Mouse (Mus musculus) spleen, postnatal 10 days (tissue): ENCODE results near the gene Patl2.
A peak's percentile ranks its signal among the peaks of the same experiment; 100 is the strongest.
"Not testable (repeated sequence)": the region's sequence is repeated elsewhere in the genome, so short reads cannot be mapped to it uniquely, and the experiment has no call there.

Source experiments
- DNase-seq, 2 experiments: peaks; one replicate each; pipeline ENCODE4 v3.0.0; 2021 to 2022; ENCODE audit warnings: low spot score in 2 of 2

Gene Patl2

DNA sequence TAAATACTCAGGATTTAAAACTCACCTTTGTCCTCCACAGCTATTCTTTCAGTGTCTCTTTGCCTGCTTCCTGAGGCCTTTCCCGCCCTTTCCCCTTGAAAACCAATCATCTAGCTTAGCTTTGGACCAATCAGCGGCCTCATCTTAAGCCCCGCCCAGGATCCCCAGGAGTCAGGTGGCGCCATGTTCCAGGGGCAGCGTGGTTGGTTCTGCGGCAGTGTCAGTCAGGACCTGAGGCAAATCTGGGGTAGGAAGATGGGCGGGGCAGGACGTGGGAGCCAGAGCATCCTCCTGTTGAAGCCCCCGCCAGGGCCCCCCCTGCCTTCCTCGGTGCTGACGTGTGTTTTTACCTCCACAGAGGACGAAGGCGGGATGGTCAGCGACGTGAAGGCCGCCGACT is at the start of gene Patl2, which contains the start of gene Terb2:
Gene Patl2 (minus strand): TSS at position 84 of the 400 bp plus-strand sequence.
Gene Terb2 (plus strand): TSS at position 167 of the 400 bp plus-strand sequence.
- no peak for DNase-seq

DNA sequence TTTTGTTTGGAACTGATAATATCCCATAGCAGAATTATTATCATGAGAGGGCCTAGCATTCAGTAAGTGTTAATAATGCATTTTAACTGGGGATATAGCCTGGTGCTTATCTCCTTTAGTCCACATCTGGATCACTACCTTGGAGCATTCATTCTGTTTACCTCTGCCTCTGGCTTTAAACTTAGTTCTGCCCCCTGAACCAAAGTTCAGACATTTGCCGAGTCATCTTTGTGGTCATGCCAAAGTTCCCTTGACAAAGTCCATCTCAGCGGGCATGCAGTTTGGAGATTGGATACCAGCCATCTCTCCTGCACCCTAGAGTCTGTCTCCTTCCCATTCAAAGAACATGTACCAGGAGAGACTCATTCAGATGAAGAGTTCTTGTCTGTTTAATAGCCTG is 49.4 kb upstream of the Patl2 start:
- DNase-seq = no peak

GRCm38 (mm10) chr2:122234611-122235288 is 48.8 kb upstream of the Patl2 start, which contains the start of gene Sord:
Gene Sord (plus strand): TSS chr2:122234749.
- peak; percentile 67 to 71 for DNase-seq

- DNase-seq = peak in 1 of 2 experiments; percentile 18
Observed at GRCm38 (mm10) chr2:122233759-122234557, 48.0 kb upstream of the Patl2 start.

DNA sequence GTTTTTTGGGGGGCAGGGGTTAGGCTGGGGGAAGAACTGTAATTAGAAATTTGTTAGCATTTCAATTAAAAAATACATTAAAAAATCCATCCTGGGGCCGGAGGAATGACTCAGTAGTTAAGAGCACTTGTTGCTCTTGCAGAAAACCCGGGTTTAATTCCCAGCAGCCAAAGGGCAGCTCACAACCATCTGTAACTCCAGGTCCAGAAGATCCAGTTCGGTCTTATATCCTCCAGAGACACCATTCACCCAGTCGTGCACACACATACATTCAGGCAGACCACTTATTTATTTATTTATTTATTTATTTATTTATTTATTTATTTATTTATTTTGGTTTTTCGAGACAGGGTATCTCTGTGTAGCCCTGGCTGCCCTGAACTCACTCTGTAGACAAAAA is 47.4 kb upstream of the Patl2 start:
- DNase-seq = no peak

DNA sequence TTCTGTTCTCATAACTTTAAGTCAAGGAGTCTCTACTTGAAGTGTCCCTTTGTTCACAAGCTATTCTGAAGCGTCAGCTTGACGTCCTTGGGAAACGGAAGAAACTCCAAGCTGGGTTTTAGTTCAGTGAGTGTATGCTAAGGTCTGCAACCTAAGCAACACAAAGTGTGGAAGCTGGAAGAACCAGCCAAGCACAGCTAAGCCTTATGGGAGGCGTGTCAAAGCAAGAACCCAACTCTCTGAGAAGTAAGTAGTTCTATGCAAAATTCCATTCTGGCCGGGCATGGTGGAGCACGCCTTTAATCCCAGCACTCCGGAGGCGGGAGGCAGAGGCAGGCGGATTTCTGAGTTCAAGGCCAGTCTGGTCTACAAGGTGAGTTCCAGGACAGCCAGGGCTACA is 45.6 kb upstream of the Patl2 start:
- DNase-seq = no peak

DNA sequence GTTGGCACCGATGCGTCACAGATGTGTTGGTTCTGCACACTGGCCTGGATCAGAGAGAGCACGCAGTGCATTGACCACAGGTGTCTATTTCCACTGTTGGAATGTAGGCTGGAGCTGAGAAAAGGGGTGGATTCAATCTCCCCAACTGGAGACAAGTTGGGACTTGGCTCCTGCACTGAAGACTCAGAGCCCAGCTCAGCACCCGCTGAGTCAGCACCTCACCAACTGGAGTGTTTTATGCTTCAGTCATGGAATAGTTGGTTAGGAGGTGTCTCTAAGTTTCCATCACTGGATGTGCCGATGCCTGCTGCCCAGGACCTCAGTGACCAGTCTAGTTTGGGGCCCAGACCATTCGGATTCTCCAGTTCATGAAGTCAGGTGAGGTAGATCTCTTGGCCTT is 44.4 kb upstream of the Patl2 start:
- DNase-seq = no peak

DNA sequence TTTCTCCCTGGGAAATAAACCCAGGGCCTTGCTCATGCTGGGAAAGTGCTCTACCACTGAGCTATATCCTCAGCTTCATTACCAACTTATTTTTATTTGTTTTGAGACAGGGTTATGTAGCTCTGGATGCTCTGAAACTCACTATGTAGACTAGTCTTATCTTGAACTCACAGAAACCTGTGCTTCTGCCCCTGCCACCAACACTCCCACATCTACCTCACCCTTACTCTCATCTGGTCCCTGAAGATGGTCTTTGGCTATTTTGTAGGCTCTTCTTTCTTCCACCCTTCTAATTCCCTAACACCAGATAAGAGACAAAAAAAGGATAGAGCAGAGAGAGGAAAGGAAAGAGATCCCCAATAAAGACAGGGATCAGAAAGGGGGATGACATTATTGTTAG is 37.7 kb upstream of the Patl2 start:
- DNase-seq = no peak

- no peak for DNase-seq
Observed at GRCm38 (mm10) chr2:122222272-122222671, 36.3 kb upstream of the Patl2 start.

- DNase-seq = no peak
Observed at GRCm38 (mm10) chr2:122221798-122222197, 35.8 kb upstream of the Patl2 start.

DNA sequence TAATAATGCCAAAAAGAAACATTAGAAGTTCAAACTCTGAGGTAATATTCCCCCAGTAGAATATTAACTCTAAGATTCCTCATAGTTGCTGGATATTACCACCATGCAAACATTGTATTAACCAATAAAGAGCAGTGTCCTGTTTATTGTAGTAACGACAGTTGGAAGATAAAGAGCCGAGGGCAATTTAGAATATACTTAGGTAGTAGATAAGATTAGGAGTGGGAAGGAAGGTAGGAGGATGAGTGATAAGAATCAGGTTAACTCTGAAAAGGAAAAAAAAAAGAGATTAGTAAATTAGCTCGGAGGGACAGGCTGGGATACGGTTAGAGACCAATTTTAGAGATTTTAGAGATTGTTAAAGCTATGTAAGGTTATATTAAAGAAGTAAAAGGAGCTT is 35.4 kb upstream of the Patl2 start:
- no peak for DNase-seq

GRCm38 (mm10) chr2:122218234-122218633 is 32.2 kb upstream of the Patl2 start:
- no peak for DNase-seq

GRCm38 (mm10) chr2:122217075-122217474 is 31.1 kb upstream of the Patl2 start:
- DNase-seq = not testable (repeated sequence)

DNA sequence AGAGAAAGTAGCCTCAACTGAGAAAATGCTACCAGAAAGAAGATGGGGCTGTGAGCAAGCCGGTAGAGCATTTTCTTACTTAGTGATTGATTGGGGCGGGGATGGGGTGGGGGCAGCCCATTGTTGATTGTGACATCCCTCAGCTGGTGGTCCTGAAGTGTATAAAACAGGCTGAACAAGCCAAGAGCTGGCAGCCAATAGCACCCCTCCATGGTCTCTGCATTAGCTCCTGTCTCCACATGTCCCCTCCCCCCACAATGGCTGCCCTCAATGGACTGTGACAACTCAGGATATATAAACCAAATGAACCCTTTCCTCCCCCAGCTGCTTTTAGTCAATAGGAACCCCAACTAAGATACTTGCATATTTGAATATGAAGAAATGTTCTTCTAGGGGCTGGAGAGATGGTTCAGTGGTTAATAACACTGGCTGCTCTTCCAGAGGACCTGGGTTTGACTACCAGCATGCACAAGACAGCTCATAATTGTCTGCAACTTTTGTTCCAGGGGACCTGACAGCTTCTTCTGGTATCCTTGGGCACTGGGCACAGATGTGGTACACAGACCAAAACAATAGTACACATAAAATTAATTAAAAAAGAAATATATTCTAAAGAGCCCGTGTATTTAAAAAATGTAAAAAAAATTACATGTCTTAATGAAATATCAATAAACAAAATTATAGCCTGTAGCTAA is 24.7 kb upstream of the Patl2 start:
- no peak for DNase-seq

DNA sequence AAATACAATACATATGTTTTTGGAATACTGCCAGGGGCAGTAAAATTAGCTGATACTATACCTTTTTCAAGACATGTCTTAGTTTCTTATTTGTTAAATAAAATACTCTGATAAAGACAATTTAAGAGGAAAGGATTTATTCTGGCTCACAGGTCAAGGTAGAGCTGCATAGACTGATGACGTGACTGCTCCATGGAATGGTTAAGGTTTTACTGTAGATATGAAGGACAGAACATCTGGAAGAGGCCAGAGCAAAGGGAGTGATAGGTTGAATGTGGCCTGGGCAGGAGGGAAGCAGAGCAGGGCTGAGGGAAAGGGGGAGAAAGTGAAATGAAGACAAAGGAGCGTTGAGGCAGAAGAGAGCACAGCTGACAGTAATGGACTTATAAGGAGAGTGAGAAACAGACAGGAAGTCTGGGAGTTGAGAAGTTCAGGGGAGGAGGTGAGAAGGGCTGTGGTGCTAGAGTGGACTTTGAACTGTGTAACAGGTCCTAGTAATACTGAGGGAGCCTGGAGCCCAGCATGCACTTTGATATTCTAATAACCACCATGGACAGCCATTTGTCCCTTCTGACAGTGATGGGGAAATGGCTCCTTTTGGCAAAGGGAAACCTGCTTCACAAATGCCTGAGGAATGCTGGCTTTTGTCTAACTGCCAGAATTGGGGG is 20.6 kb upstream of the Patl2 start:
- no peak for DNase-seq

- no peak for DNase-seq
Observed at GRCm38 (mm10) chr2:122201501-122201900, 15.5 kb upstream of the Patl2 start.

- DNase-seq = no peak
Observed at GRCm38 (mm10) chr2:122194509-122194929, 8.5 kb upstream of the Patl2 start.

DNA sequence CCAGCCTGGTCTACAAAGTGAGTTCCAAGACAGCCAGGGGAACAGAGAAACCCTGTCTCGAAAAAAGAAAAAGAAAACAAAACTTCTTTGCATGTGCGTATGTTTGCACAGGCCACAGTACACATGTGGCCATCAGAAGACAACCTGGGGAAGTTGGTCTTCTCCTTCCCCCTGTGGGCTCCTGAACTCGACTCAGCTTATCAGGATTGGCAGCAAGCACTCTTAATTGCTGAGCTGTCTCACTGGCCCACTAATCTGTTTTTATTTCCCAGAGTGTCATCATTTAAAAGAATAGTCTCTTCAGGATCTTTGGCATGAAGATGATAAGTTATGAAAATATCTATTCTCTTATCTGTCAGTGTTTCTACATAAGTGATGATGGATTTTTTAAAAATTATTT is 5.9 kb upstream of the Patl2 start:
- no peak for DNase-seq

DNA sequence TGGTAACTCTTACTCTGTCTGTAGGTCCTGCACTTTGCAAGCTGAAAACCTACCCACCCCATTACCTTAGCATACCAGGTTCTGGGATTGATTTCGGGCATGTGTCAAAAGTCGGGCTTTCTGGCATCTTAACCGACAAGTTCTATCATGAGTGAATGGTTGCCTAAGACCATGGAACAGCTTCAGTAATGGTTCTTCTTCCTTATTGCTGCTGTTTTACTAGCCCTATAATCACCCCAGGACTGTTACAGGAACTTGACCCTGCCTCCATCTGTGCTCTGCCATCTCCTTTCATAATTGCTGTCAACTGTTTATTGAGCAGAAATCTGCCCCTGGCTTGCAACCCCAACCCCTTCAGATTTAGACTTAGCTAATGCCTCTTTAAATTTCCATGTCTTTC is 762 bp upstream of the Patl2 start:
- no peak for DNase-seq

- no peak for DNase-seq
Observed at GRCm38 (mm10) chr2:122185086-122185485, 903 bp downstream of the Patl2 start.

DNA sequence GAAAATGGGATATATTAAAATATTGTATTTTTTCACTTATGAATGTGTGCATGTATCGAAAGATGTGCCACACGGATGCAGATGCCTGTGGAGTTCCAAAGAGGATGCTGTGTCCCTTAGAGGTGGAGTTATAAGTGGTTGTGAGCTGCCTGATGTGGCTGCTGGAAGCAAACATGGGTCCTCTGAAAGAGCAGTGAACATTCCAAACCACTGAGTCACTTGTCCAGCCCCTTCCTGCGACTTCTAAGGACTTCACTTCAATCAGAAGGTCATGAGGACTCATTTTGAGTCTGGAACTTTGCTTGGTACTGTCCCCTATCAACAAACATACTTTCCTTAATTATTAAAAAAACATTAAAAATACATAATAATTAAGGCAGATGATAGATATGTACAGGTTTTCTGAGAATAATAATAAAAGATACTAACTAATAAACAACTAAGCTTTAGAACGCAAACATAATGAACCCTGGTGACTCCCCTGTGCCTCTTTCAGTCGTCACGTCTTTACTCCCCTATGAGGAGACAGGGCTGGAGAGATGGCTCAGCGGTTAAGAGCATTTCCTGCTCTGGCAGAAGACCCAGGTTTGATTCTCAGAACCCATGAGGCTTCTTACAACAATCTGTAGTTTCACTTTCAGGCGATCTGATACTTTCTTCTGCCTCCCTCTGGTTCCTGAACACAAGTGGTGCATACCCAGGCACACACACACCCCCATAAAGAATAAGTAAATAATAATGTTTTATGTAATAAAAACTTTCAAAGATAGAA is 5.8 kb downstream of the Patl2 start:
- no peak for DNase-seq
